Mouse (Mus musculus) liver, adult 2 months (tissue): ENCODE results near the gene Slc4a10.

Experiments
- CTCF ChIP-seq: fragments of 200-500 bp; IDR thresholded peaks from 2 replicates; pipeline ENCODE4 v1.5.1; 2011; ENCODE audit warnings: low read depth, low read length, control low read depth
- POLR2A ChIP-seq: fragments of 200-500 bp; IDR thresholded peaks from 2 replicates; pipeline ENCODE4 v1.6.1; 2011; ENCODE audit warnings: low read length, control low read depth; ENCODE audit not compliant: insufficient read depth; ENCODE audit errors: extremely low read depth

DNA sequence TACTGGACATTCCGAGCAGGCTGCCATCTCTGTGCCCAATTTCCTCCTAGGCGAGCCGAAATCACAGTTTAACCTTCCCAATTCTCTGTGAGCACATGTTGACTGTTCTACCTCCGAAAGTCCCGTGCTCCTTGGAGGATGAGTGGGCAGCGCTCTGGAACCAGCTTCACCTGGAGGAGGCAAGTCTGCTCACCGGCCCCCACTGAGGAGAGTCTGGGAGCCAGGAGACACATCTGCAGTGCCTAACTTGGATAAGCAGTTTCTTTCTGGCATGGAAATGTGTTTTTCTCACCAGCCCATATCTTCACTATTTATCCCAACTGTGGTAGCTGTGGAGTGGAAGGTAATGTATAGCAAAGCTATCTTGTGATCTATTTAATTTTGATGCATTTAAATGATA is 311.0 kb downstream of the Slc4a10 start:
- TF ChIP-seq CTCF (no peak), POLR2A (no peak)
